Mouse (Mus musculus) megakaryocyte, embryonic 14.5 days (primary cell): ENCODE measurements around the gene Rsu1. TPM values are rescaled to one million over a fixed set of nuclear protein-coding genes. Genes with fewer than 3 reads are reported as not detected.

ENCODE experiments used
- H3K27me3 ChIP-seq: replicated peaks from 2 replicates; pipeline ENCODE3; 2012; ENCODE audit warnings: inconsistent platforms
- H3K36me3 ChIP-seq: replicated peaks from 2 replicates; pipeline ENCODE3; 2012; ENCODE audit warnings: low read length, inconsistent platforms, mixed read lengths
- H3K4me1 ChIP-seq: 2 replicates; pipeline ENCODE4 v1.6.1; 2012; ENCODE audit warnings: inconsistent platforms
- H3K4me3 ChIP-seq: replicated peaks from 2 replicates; pipeline ENCODE3; 2012; ENCODE audit warnings: moderate library complexity, mild to moderate bottlenecking, inconsistent platforms
- H3K9me3 ChIP-seq: 2 replicates; pipeline ENCODE4 v1.6.1; 2012; ENCODE audit warnings: inconsistent platforms
- FLI1 ChIP-seq: IDR thresholded peaks from 2 replicates; pipeline ENCODE4 v1.6.1; 2012; ENCODE audit warnings: low read length, inconsistent platforms, mixed read lengths
- GATA1 ChIP-seq: IDR thresholded peaks from 3 replicates; pipeline ENCODE4 v1.6.1; 2012; ENCODE audit warnings: mixed read lengths, low read length, inconsistent platforms, borderline replicate concordance
- polyA plus RNA-seq: library from polyadenylated mRNA; stranded (reverse); fragments of >175 nt; gene quantifications from 2 replicates; pipeline ENCODE4 v1.2.3, GENCODE M21; 2012; ENCODE audit warnings: low replicate concordance; ENCODE audit not compliant: insufficient read depth

Rsu1 gene
- polyA plus RNA-seq, result 50.5 and 131 TPM in 2 replicates

- Histone ChIP-seq H3K36me3 (peaks cover 59% of the 10 kb centered on the region), H3K4me3 (peak within 1 kb of the TSS; percentile 96), H3K27me3 (no peaks in the 10 kb centered on the region), H3K9me3 (no peaks in the 10 kb centered on the region), H3K4me1 (peaks cover 77% of the 10 kb centered on the region)
- TF ChIP-seq FLI1, result no peak
- TF ChIP-seq GATA1, result no peak
These were observed at the start of gene Rsu1 for GRCm38 (mm10) chr2:13271165-13271957. TSS of gene Rsu1 (minus strand) at chr2:13271415.

DNA sequence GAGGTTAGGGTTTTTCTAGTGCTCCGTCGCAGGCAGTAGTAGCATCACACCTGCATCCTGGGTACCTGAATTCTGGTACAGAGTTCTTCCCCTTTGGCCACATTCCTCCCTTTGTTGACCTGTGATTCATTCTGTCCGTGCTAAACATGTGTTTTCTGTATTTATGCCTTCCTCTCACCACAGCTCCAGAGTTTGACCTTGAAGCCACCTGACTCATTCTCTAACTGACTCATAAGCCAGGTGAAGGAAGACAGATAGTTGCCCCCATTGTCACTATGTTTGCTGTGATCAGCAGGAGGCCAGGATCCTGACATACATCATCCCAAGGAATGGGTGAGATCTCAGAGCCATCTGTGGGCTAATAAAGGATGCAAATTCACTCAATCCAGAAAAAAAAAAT, 32.2 kb upstream of the Rsu1 start:
- no peak for TF ChIP-seq FLI1
- no peak for TF ChIP-seq GATA1
- no peak overlapping the region for H3K4me3 ChIP-seq
- peaks cover 3% of the 10 kb centered on the region; the same call in 1 of the 2 replicates for H3K4me1 ChIP-seq
- H3K27me3 ChIP-seq, result no peaks in the 10 kb centered on the region
- no peaks in the 10 kb centered on the region for H3K36me3 ChIP-seq
- no peaks in the 10 kb centered on the region for H3K9me3 ChIP-seq

DNA sequence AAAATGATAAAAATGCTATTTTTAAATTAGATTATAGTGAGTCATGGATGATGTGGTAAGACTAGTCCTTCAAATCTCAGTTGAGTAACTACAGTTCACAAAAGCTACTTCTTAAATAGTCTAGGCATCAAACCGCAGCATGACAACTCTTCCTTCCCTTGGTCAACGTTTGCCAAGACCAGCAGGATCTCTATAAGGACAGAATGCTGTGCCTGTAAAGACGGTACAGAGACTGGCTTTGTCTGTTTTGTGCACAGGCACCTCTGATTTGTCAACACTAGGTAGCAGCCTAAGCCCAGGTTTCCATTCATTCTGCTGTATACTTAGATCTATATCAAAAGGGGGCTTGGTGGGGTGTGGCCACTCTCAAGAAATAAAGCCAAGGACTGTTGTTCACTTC, 27.8 kb upstream of the Rsu1 start:
- H3K4me1 ChIP-seq, result peaks cover 3% of the 10 kb centered on the region; the same call in 1 of the 2 replicates
- H3K9me3 ChIP-seq, result no peaks in the 10 kb centered on the region
- H3K4me3 ChIP-seq, result no peak overlapping the region
- H3K27me3 ChIP-seq, result peaks cover 5% of the 10 kb centered on the region
- TF ChIP-seq FLI1, result no peak
- TF ChIP-seq GATA1, result no peak
- no peaks in the 10 kb centered on the region for H3K36me3 ChIP-seq

DNA sequence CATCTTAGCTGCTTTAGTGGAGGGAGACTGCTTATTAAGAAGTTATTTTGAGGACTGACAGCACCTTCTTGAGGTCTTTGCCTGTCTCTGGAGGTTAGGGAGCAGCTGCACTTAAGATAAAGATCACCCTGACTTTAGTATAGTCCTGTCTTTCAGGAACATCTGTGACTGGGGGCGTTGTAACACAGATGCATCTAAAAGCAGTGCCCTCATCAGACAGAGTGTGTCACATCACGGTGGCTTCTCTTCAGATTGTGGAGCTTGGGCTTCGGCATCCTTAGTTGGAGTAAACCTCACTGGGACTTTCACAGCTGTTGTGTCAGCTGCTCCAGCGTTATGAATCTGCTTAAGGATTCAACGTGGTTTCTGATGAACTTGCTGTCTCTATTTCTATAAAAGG, 26.5 kb upstream of the Rsu1 start:
- Histone ChIP-seq H3K4me3 (no peak overlapping the region), H3K27me3 (peaks cover 8% of the 10 kb centered on the region), H3K36me3 (no peaks in the 10 kb centered on the region), H3K9me3 (no peaks in the 10 kb centered on the region), H3K4me1 (peaks cover 3% of the 10 kb centered on the region; the same call in 1 of the 2 replicates)
- TF ChIP-seq GATA1 (no peak), FLI1 (no peak)

GRCm38 (mm10) chr2:13290661-13291060, 19.4 kb upstream of the Rsu1 start:
- no peaks in the 10 kb centered on the region for H3K4me1 ChIP-seq
- H3K9me3 ChIP-seq, result no peaks in the 10 kb centered on the region
- peaks cover 4% of the 10 kb centered on the region for H3K27me3 ChIP-seq
- TF ChIP-seq FLI1 (no peak), GATA1 (no peak)
- H3K36me3 ChIP-seq, result no peaks in the 10 kb centered on the region
- no peak overlapping the region for H3K4me3 ChIP-seq

DNA sequence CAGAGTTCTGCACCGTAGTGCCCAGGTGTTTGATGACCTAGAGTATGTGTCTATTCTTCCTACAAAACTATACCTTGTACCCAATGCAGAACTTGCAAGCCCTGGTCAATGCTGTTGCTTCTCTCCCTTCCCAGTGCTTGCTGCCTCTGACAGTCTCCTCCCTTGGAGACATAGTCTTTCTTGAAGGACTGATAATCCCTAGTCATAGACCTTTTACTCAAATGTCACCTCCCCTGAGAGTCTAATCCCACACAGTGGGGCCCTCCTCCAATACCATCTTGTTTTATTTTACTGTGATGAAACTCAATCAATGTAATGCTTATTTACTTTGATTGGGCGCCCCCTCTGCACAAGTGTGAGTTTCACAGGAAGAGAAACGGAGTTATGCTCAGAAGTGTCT, 18.9 kb upstream of the Rsu1 start:
- Histone ChIP-seq H3K4me3 (no peak overlapping the region), H3K9me3 (no peaks in the 10 kb centered on the region), H3K36me3 (no peaks in the 10 kb centered on the region), H3K27me3 (peaks cover 3% of the 10 kb centered on the region), H3K4me1 (no peaks in the 10 kb centered on the region)
- TF ChIP-seq FLI1, result no peak
- no peak for TF ChIP-seq GATA1

DNA sequence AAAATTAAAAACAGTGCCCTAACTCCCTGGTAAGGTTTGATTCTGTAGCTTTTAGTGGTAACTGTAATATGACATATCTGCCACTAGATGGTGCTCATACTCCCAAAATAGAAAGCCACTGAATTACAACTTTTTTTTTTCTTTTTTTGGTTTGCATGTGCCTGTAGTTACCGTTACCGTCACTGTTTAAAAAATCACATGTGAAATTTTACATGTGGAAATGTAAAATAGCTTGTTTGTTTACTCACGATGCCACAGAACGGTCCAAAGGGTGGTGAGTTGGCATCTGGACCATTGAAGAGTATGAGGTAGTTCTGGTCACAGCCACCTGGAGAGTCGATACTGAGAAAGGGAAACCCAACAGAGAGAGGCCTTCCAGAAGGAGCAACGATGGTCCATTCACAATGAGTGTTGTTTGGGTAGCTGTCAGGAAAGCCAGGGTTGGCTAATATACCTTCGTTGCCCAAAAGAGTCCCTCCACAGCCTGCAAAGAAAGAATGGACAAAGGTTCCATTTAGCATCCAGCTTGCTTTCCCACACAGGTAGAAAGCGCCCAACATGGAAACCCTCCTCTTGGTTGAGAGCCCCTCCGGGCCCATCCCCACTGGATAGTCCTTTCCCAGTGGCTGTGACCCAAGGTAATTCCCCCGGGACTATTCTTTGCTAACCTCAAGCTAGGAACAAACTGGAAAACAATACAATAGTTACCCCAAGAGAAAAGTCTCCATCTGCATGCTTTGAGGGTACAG, 7.1 kb upstream of the Rsu1 start:
- TF ChIP-seq FLI1, result no peak
- TF ChIP-seq GATA1, result no peak

DNA sequence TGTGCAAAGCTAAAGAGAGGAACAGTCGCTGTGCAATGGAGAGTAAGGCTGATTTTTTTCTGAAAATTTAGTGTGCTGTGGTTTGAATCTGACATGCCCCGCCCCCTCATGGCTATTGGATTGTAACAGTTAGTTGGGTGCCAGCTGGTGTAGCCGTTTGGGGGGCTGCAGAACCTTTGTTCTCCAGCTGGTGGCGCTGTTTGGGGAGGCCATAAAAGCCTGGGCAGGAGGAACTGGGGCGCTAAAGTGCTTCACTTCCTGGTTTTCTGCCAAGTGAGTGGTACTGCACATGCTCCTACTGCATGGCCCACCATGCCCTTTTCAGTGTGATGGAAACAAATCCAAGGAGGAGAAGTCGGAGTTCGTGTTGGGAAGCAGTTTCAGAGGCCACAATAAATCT, 4.7 kb upstream of the Rsu1 start:
- Histone ChIP-seq H3K27me3 (no peaks in the 10 kb centered on the region), H3K36me3 (peaks cover 41% of the 10 kb centered on the region), H3K9me3 (no peaks in the 10 kb centered on the region), H3K4me1 (peaks cover 59% of the 10 kb centered on the region), H3K4me3 (no peak overlapping the region)
- TF ChIP-seq GATA1 (no peak), FLI1 (no peak)

More for the DNA sequence above, 7.1 kb upstream of the Rsu1 start:
- H3K9me3 ChIP-seq, result no peaks in the 10 kb centered on the region
- peak overlapping the region; percentile 33 for H3K4me3 ChIP-seq
- peaks cover 2% of the 10 kb centered on the region for H3K27me3 ChIP-seq
- peaks cover 41% of the 10 kb centered on the region for H3K36me3 ChIP-seq
- peaks cover 51% of the 10 kb centered on the region for H3K4me1 ChIP-seq

DNA sequence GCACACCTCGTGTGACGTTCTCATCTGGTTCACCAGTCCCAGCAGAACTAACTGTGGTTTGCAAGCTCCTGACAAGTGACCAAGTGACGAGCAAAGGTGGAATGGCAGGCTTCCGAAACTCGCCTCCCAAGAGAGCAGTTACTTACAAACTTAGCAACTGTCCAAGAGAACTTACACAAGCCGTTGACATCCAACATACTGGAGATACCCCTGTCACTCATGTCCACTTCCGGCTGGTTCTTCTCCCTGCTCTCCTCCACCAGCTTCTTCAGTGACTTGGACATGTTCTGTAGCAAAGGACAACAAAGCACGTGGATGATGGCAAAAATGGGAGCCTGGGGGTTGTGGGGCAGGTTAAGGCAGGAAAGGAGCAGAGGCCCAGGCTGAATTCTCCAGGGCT, 479 bp downstream of the Rsu1 start:
- TF ChIP-seq FLI1 (no peak), GATA1 (no peak)
- H3K4me1 ChIP-seq, result peaks cover 80% of the 10 kb centered on the region

More for the DNA sequence above, 479 bp downstream of the Rsu1 start:
- H3K9me3 ChIP-seq, result no peaks in the 10 kb centered on the region
- no peaks in the 10 kb centered on the region for H3K27me3 ChIP-seq
- H3K36me3 ChIP-seq, result peaks cover 61% of the 10 kb centered on the region
- peak overlapping the region; percentile 96 for H3K4me3 ChIP-seq
